Mouse (Mus musculus) CD4-positive, CD25-positive, alpha-beta regulatory T cell, adult 4 months (primary cell): ENCODE data around the gene Zfp423. TPM values are rescaled to one million over a fixed set of nuclear protein-coding genes. Genes with fewer than 3 reads are reported as not detected.
"Not testable (repeated sequence)": the region's sequence is repeated elsewhere in the genome, so short reads cannot be mapped to it uniquely, and the experiment has no call there.

Experiments used
- ATAC-seq: one replicate; pipeline ENCODE4 v1.8.0; 2017
- polyA plus RNA-seq, 2 experiments: library from polyadenylated mRNA; unstranded; fragments of 100-300 nt; shearing (Covaris generic); gene quantifications; one replicate each; pipeline ENCODE4 v1.2.1; 2017

Gene Zfp423
- polyA plus RNA-seq, 2 experiments from 2014 or later: not detected

DNA sequence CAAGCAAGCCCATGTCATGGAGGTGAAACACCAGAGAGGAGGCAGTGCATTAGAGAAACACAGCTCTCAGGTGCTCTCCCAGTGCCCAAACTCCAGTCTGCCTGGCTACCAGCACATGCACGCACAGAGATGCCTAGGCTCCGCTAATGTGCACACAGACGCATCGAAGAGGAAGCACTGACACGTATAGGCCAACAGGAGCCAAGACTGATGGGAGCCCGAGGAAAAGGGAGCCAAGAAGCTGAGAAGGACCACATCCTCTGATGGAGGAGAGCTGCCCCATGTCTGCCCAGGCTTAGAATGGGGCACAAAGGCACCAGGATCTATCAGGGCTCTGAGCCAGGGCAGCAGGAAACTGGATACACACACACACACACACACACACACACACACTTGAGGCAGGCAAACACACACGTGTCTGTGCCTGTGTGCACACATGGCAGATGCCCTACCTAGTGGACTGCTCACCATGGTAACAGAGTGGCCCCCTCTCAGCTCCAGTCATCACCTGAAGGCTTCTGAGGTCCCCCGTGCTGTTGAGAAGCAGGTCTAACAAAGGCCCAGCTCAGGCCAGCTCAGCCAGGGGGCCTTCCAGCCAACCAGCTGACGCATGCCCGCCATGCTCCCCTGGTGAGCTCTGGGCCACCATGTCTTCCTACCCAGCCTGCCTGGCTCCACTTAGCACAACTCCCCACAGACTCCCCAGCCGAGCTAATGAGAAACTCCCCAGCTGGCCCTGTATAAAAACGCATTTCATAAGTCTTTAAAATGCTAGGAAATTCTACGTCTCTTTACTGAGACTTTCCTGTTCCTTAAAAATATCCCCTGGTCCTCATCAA, 64.0 kb downstream of the Zfp423 start:
- no peak for ATAC-seq

DNA sequence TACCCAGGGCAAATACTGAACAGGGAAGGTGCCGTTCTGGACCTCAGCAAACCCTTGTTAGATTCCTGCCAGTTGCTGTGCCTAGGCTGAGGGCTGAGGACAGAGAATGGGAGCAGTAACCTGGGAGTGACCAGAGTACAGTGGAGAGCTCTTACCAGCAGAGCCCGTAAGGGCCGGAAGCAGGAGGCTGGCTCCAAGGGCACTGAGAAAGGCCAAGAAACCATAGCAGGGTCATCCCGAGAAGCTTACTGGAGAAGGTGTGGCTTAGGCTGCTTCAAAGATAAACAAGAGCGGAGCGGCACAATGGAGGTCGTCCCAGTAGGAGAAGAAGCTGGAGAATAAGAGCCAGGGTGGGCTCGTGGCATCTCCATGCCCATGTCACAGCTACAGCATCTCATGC, 65.1 kb downstream of the Zfp423 start:
- no peak for ATAC-seq

GRCm38 (mm10) chr8:87893547-87893946, 65.8 kb downstream of the Zfp423 start:
- ATAC-seq: no peak

DNA sequence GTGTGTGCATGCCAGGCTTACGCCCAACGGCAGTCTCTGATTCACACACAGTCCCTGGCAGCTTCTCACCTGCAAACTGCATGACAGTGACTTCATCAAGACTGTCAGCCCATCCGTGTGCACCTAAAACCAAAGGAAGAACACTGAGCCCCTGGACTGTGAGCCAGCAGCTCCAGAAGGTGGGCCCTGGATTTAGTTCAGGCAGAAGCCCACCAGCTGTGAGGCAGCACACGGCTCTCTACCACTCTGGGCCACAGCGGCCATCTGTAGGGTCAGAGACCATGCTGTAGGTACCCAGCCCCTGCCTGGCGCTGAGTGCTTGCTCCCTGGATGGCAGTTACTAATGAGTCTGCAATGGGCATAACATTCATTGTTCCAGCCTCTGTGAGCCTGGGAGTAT, 66.5 kb downstream of the Zfp423 start:
- ATAC-seq: no peak

GRCm38 (mm10) chr8:87891884-87892283, 67.5 kb downstream of the Zfp423 start:
- ATAC-seq: no peak

- ATAC-seq: no peak
These were observed 71.4 kb downstream of the Zfp423 start for GRCm38 (mm10) chr8:87887956-87888355.

DNA sequence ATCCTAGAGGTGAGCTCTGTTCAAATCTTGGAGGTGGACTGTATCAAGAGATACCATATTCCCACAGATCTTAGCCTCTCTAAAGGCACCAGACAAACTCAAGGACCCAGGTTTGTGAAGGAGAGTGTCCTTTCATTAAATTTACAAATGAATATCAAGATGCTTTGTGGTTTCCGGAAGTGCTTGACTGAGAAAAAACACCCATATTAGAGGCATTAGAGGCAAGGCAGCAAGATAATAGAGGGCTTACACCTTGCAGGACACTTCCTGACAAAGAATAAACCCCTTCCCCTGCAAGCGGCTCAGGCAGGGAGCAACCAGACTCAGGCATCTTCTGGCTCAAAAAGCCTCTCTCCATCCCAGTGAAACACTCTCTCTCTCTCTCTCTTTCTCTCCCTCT, 78.3 kb downstream of the Zfp423 start:
- no peak for ATAC-seq

- ATAC-seq: no peak
These were observed 83.5 kb downstream of the Zfp423 start for GRCm38 (mm10) chr8:87875852-87876251.

DNA sequence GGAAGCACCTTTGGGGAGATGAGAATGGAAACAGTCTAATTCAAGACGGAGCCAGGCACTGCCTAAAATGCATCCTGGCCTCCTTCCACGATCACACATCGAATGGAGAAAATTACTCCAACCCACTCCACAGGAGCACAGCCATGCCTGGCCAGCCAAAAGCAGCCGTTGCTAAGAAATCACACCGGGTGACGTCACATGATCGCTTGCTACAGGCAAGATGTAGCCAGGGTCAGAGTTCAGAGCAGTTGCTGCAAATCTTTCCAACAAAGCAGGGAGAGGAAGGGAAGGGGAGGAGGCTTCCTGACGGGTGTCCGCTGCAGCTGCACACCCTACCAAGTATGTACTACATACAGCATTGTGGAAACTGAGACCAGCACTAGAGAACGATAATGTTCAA, 83.9 kb downstream of the Zfp423 start:
- no peak for ATAC-seq

- ATAC-seq: no peak
These were observed 86.3 kb downstream of the Zfp423 start for GRCm38 (mm10) chr8:87872987-87873550.

DNA sequence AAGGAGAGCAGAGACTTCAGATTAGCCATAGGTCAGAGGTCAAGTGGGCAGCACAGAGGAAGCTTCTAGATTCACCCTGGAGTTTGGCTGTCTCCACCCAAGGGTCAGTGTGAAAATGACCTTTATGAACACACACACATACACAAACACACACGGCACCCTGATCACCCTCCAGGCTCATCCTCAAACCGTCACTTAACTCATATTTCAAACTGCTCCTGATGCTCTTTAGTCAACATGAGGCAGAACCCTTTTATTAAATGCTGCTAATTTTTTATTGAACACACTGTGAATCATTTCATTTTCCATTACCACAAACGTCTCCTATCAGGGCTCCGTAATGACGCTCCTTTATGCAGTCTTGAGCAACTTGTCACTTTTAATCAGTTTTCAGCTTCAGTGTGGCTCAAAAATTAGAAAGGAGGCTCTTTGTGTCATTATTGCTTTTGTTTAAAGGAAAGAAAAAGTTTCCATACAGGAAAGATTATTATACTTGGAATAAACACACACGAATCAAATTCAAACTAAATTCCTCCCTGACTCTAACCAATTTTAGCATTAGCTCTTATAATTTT, 87.0 kb downstream of the Zfp423 start:
- ATAC-seq: no peak

DNA sequence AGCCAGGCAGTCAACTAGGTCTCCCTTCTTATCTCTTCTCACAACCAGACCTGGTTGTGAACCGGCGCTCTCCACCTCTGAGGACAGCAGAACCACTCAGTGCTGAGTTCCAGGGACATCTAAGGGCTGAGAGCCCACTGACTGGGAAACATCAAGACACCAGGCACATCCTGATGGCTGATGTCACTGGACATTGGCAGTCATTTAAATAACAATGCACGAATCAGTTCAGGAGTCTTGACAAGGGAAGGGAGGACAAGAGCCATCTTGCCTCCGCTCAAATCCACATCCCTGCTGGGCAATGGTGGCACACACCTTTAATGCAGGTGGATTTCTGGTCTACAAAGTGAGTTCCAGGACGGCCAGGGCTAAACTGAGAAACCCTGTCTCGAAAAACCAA, 92.8 kb downstream of the Zfp423 start:
- no peak for ATAC-seq

- ATAC-seq: no peak
These were observed 95.2 kb downstream of the Zfp423 start for GRCm38 (mm10) chr8:87864236-87864635.

DNA sequence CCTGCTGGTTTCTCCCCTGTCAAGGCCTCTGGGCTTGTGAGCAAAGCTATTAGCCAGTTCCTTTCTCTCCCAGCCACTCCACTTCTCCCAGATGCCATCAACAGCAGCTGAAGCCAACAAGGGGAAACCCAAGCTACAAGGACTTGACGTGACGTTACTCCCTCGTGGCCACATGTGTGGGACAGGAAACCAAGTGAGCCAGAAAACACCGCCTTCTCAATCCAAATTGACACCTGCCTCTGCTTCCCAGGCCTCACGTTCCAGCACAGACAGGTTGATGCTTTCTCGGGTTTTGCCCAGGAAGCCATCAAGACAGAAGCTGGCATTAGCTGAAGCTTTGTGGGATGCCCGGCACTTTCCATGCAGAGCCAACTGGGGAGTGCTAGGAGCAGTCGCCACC, 96.3 kb downstream of the Zfp423 start:
- ATAC-seq: no peak

- ATAC-seq: no peak
These were observed 97.7 kb downstream of the Zfp423 start for GRCm38 (mm10) chr8:87861718-87862117.

DNA sequence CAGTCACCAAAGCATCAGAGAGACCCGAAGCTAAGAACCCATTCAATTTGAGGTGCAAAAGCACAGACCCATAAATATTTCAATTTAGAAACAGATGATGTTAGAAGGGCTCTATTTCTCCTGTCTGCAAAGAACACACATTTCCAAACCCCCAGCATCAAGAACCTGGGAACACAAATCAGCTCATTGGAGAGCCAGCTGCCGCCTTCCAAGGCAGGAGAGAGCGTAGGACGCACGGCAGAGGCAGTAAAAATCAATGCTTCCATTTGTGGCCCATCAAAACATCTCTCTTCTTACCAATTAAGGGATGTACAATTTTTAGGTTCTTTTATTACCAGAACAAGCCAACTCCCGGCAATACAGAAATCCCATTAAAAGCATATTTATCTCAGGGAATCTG, 98.5 kb downstream of the Zfp423 start:
- ATAC-seq: no peak

DNA sequence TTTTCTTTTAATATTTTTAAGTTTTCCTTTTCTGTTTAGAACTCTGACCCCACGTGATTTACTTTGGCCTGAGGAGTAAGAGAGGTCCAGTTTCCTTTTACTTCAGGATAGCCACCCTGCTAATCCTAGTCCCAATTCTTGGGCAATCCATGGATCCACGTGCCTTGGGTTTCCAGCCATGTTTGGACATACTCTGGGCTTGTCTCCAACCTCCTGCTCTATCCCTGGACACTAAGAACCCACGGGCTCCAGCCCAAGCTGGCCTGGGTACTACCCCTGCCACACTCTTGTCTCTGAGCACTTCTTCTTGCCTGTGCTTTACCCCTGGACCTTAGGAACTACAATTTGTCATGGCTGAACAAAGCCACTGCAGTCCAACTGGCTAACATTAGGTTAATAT, 107.5 kb downstream of the Zfp423 start:
- no peak for ATAC-seq

DNA sequence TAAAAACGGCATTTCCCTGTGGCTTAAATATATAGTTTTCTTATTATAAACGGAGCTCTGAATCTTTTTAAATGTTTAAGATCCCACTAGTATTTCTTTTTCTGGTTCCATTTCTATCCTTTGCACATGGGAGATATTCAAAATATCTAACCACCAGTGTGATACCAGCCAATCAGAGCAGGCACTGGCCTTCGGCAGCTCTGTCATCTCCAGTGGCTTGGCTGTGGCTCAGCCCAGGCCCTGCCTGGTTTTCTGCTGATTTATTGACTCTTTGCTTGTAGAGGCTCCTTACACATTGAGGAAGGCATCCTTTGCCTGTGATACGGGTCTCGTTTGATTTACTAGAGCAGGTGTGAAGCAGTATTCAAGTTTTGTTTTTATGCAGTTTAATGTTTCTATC, 108.0 kb downstream of the Zfp423 start:
- ATAC-seq: no peak

DNA sequence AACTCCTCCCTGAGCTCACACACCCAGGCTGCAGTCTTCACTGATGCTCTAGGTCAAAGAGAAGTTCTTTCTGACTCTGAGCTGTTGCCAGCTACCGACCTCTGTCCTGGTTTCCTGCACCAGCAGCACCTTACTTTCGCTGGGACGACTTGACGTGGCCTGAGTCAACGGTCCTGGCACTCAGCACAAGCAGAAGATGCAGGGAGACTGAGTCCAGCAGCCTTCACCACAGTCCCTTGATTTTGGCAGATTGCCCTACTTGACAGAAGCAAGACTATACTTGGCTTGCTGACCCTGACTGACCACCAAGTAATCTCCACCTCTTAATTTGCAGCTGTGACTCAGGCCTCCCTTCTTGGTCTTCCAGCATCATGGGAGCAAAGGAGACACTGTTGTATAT, 110.6 kb downstream of the Zfp423 start:
- ATAC-seq: no peak

GRCm38 (mm10) chr8:87847796-87848195, 111.6 kb downstream of the Zfp423 start:
- ATAC-seq: no peak

- not testable (repeated sequence) for ATAC-seq
These were observed 117.3 kb downstream of the Zfp423 start for GRCm38 (mm10) chr8:87842096-87842495.

- ATAC-seq: no peak
These were observed 122.1 kb downstream of the Zfp423 start for GRCm38 (mm10) chr8:87837266-87837665.

DNA sequence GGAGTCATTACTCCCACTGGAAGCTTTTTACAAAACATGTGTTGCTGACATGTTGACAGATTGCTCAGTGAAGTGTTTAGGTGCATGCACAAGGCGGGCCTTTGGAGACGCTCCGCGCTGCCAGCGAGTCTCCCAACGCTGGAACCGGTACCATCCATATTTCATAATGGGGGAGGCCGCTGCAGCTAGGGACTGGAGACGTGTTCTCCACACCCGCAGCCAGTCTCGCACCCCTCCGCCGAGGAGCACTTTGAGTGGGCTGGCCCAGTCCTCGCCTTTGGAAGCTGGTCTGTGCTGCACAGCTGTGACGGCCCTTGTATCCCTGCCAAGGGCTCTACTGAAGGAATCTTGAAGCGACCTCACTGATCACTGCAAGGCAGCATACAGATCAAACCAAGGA, 122.5 kb downstream of the Zfp423 start:
- ATAC-seq: no peak

DNA sequence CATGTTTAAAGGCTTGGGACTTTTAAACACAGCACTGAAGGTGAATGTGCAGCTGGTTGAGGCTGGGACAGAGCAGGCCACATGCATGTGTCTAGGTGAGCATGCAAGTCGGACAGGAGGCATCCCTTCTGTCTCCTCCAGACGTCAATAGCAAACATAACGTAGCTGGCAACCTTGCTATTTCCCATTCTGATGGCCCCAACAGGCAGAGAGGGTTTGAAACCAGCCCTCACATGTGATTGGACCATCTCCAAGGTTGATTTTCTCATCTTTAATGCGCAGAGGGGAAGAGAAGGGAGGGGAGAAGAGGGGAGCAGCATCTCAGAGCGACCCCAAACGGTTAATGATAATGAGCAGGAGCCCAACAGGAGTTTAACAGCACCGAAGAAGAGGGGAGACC, 123.5 kb downstream of the Zfp423 start:
- ATAC-seq: no peak
